Mouse (Mus musculus) left cerebral cortex, adult 6 months (tissue): ENCODE results near the gene Naa50. TPM values are rescaled to one million over a fixed set of nuclear protein-coding genes. Genes with fewer than 3 reads are reported as not detected.

Experiments
- long read RNA-seq, 2 experiments: library from polyadenylated mRNA; unstranded; transcript quantifications; one replicate each; pipeline ENCODE4 v2.0.0; 2019 to 2020
- polyA plus RNA-seq: library from polyadenylated mRNA; unstranded; fragments of <200 nt; fragmentation: Nextera tagmentation; gene quantifications from 2 replicates; pipeline ENCODE4 v1.2.3, GENCODE M21; 2021

Naa50 gene
- polyA plus RNA-seq, result 26.6 and 33.5 TPM in 2 replicates
- long read RNA-seq, experiment 1, full-length matches to known transcripts, result 299 of 313 reads
- long read RNA-seq, experiment 1, partial matches to known transcripts, result 2 of 313 reads
- long read RNA-seq, experiment 1, other reads (novel, unspliced or antisense), result 12 of 313 reads
- long read RNA-seq, experiment 2, full-length matches to known transcripts, result 49 of 69 reads
- long read RNA-seq, experiment 2, partial matches to known transcripts, result 2 of 69 reads
- long read RNA-seq, experiment 2, other reads (novel, unspliced or antisense), result 18 of 69 reads

DNA sequence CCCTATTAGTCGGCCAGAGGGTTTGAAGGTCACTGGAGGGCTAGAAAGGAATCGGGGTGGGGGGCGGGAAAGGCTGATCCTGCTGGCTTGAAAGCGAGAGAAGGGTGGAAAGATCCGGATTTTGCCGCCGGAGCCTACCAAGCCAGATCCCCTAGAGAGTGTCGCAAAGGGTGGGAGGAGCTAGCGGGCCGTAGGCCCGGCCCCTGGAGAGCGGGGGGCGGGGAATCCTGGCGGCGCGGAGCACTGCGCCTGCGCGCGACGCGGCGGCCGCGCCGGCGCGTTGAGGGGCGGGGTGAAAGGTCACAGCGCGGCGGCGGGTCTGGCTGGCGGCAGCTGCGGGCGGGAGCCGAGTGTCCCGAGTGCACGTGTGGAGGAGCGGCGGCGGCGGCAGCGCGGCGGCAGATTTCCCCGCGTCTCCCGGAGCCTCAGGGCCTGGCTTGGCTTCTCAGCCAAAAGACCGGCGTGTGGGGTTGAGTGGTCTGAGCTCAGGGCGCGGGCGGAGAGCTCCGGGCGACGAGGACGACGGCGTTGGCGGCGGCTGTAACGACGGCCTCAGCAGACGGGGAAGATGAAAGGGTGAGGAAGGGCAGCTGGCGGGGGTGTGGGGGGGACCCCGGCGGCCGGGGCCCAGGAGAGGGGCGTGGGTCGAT is at the start of gene Naa50, which contains the start of gene Atp6v1a:
Gene Naa50, plus strand, starts transcription at position 295 of the 650 bp plus-strand sequence.
Gene Atp6v1a, minus strand, starts transcription at position 170 of the 650 bp plus-strand sequence.

DNA sequence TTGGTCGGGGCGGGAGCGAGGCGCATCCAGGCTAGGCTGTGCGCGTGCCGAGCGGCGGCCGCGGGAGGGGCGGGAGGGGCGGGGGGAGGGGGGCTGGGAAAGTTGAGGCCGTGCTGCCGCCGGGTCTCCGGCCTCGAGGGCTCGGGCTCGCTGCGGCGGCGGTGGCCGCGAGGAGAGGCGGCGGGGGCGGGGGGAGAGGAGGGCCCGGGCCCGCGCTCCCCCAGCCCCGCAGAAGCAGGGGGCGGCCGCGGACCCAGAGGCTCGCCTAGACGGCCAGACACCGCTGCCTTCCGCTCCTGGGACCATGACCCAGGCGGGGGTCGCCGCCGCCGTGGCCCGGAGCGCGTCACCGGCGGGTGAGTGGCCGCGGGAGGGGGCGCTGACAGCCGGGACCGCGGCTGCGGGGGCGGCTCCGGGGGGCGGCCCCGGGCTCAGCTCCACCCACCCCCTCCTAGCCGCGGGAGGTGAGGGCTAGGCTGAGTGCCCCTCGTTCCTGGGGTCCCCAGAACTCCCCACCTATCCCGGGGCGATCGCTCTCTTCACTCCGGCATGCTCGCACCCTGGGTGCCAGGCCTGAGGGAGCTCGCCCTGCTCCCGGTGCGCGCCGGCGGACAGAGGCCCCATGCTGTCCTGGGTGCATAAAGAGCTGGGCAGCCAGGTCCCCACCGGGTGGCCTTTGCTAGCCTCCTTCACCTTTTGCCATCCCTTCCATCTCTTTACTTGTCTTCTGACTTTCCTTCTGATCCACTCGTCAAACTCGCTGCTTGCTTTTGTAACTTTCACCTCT is 33.7 kb downstream of the Naa50 start, which contains the start of gene Usf3:
Gene Usf3, plus strand, starts transcription at position 92 of the 787 bp plus-strand sequence.

Other genes starting within 250 kb of the Naa50 start
- 4.6 and 4.9 TPM in 2 replicates for gene Qtrt2, start 213.0 kb upstream of the Naa50 start, polyA plus RNA-seq
- gene Zdhhc23, start 160.0 kb upstream of the Naa50 start, polyA plus RNA-seq, result 3.8 and 4.2 TPM in 2 replicates
- 0.44 and 0.63 TPM in 2 replicates for gene Gramd1c, start 76.5 kb upstream of the Naa50 start, polyA plus RNA-seq
- gene Atp6v1a, start 125 bp upstream of the Naa50 start, polyA plus RNA-seq, result 184 and 295 TPM in 2 replicates
- 2.3 TPM in 2 replicates for gene Usf3, start 33.4 kb downstream of the Naa50 start, polyA plus RNA-seq
- gene Sidt1, start 193.4 kb downstream of the Naa50 start, polyA plus RNA-seq, result 17.1 and 21.3 TPM in 2 replicates
- gene Spice1, start 207.3 kb downstream of the Naa50 start, polyA plus RNA-seq, result 4.1 and 6.4 TPM in 2 replicates